Mouse (Mus musculus) adrenal gland, adult 8-10 months (tissue): ENCODE results near the gene Gm12184. TPM values are rescaled to one million over a fixed set of nuclear protein-coding genes. Genes with fewer than 3 reads are reported as not detected.

ENCODE experiments used
- total RNA-seq, 4 experiments: library from RNA; stranded (reverse); gene quantifications; 2 replicates each; pipeline ENCODE4 v1.2.4; 2022

The Gm12184 gene
- total RNA-seq, 4 experiments from 2014 or later: 2.9 to 3.5 (median 3.3) TPM

Other genes with a start within 250 kb of the Gm12184 start
- gene Rack1, start 26.3 kb downstream of the Gm12184 start, total RNA-seq: 100 to 1,000 TPM; 568 to 660 (median 629) TPM
- gene Trim41, start 9.3 kb downstream of the Gm12184 start, total RNA-seq: 10 to 100 TPM; 35.5 to 69.9 (median 49.8) TPM
- 10 to 100 TPM; 10.1 to 14.9 (median 10.9) TPM for gene Trim7, start 515 bp downstream of the Gm12184 start, total RNA-seq
- 10 to 100 TPM; 21.0 to 26.7 (median 25.2) TPM for gene Irgm1, start 45.0 kb upstream of the Gm12184 start, total RNA-seq
- 1 to 10 TPM; 1.4 to 2.8 (median 2.6) TPM for gene Gm5431, start 75.6 kb upstream of the Gm12184 start, total RNA-seq
- 10 to 100 TPM in 1 of 4 experiments, 1 to 10 TPM in 3; 6.8 to 10.7 (median 8.6) TPM for gene Psme2b, start 119.5 kb upstream of the Gm12184 start, total RNA-seq
- gene Olfr56, start 152.2 kb upstream of the Gm12184 start, total RNA-seq: under 1 TPM in 3 of 4 experiments, not detected in 1; 0.11 to 0.14 (median 0.12) TPM
- 1 to 10 TPM; 2.3 to 4.5 (median 3.0) TPM for gene 9930111J21Rik1, start 152.7 kb upstream of the Gm12184 start, total RNA-seq
- gene Gm12185, start 165.6 kb upstream of the Gm12184 start, total RNA-seq: 1 to 10 TPM; 2.3 to 4.4 (median 3.2) TPM
- gene Tgtp1, start 167.5 kb upstream of the Gm12184 start, total RNA-seq: 1 to 10 TPM; 3.2 to 5.3 (median 4.2) TPM
- gene 9930111J21Rik2, start 224.6 kb upstream of the Gm12184 start, total RNA-seq: 1 to 10 TPM; 3.1 to 6.9 (median 3.9) TPM
- gene Tgtp2, start 237.6 kb upstream of the Gm12184 start, total RNA-seq: 1 to 10 TPM; 1.5 to 6.8 (median 3.8) TPM
- gene Ifi47, start 249.9 kb upstream of the Gm12184 start, total RNA-seq: 1 to 10 TPM; 4.4 to 7.4 (median 6.7) TPM